Mouse (Mus musculus) liver, embryonic 14.5 days (tissue): ENCODE measurements around the gene Cyb5r4. TPM values are rescaled to one million over a fixed set of nuclear protein-coding genes. Genes with fewer than 3 reads are reported as not detected.
"Not testable (repeated sequence)": the region's sequence is repeated elsewhere in the genome, so short reads cannot be mapped to it uniquely, and the experiment has no call there.

ENCODE experiments used
- ATAC-seq: fragments of 200-750 bp; cut with Nextera tagmentation; 2 replicates; pipeline ENCODE4 v1.8.0; 2017; ENCODE audit warnings: moderate number of reproducible peaks, mild to moderate bottlenecking, moderate library complexity; ENCODE audit not compliant: insufficient read depth
- DNase-seq, 3 experiments: peaks; one replicate each; pipeline ENCODE4 v3.0.0-alpha.2; 2012 to 2013; ENCODE audit warnings: low read depth in 3 of 3, low spot score in 3 of 3
- H3K27ac ChIP-seq: fragments of 300-500 bp; sonication (generic); 2 replicates; pipeline ENCODE4 v1.5.1; 2014; ENCODE audit warnings: moderate library complexity, mild to moderate bottlenecking, control low read depth, inconsistent platforms
- H3K27me3 ChIP-seq: fragments of 300-500 bp; sonication (generic); 2 replicates; pipeline ENCODE4 v1.6.1; 2014; ENCODE audit warnings: mild to moderate bottlenecking, low read length, moderate library complexity; ENCODE audit not compliant: control insufficient read depth, insufficient read depth
- H3K36me3 ChIP-seq: fragments of 300-500 bp; sonication (generic); replicated peaks from 2 replicates; pipeline ENCODE4 v1.6.1; 2014; ENCODE audit warnings: low read depth; ENCODE audit not compliant: control insufficient read depth, insufficient read depth
- H3K4me1 ChIP-seq, 2 experiments: fragments of 200-500 bp in 1 of 2; fragments of 300-500 bp in 1 of 2; sonication (generic) in 1 of 2; replicated peaks; 2 replicates each; pipeline ENCODE4 v1.6.1; 2012 to 2014; ENCODE audit warnings: antibody characterized with exemption in 1 of 2, inconsistent platforms in 1 of 2, low read length in 1 of 2; ENCODE audit not compliant: control insufficient read depth in 2 of 2, insufficient read depth in 2 of 2
- H3K4me2 ChIP-seq: fragments of 300-500 bp; sonication (generic); 2 replicates; pipeline ENCODE4 v1.6.1; 2014; ENCODE audit warnings: low read depth, mild to moderate bottlenecking, control low read depth, moderate library complexity
- H3K4me3 ChIP-seq, 2 experiments: fragments of 200-500 bp in 1 of 2; fragments of 300-500 bp in 1 of 2; sonication (generic) in 1 of 2; 2 replicates each; pipeline ENCODE4 v1.5.1; 2012 to 2014; ENCODE audit warnings: low read depth in 2 of 2, low read length in 2 of 2, mild to moderate bottlenecking in 2 of 2, control low read depth in 1 of 2, inconsistent platforms in 1 of 2, moderate library complexity in 1 of 2; ENCODE audit not compliant: insufficient read depth in 1 of 2
- H3K9ac ChIP-seq: fragments of 300-500 bp; sonication (generic); replicated peaks from 2 replicates; pipeline ENCODE4 v1.6.1; 2014; ENCODE audit warnings: mild to moderate bottlenecking, control low read depth, moderate library complexity
- H3K9me3 ChIP-seq: fragments of 300-500 bp; sonication (generic); 2 replicates; pipeline ENCODE4 v1.6.1; 2016; ENCODE audit warnings: low read length, mixed read lengths; ENCODE audit not compliant: control insufficient read depth
- CTCF ChIP-seq: IDR thresholded peaks from 2 replicates; pipeline ENCODE4 v1.5.1; 2016; ENCODE audit warnings: antibody characterized with exemption, low read depth, control low read depth
- EP300 ChIP-seq: IDR thresholded peaks from 2 replicates; pipeline ENCODE4 v1.6.1; 2016; ENCODE audit warnings: antibody characterized with exemption, low read depth
- WGBS: fragments of 180-500 bp; shearing (Covaris S2); extraction: QIAGEN DNeasy Blood & Tissue Kit; methylation state at CpG from one replicate; pipeline ENCODE4 v1.1.7; 2014; ENCODE audit not compliant: insufficient replicate concordance; 5-methylcytosine and 5-hydroxymethylcytosine counted together
- polyA plus RNA-seq, 2 experiments: library from polyadenylated mRNA; depleted of rRNA in 1 of 2; stranded (reverse) in 1 of 2; unstranded in 1 of 2; fragments of >200 nt; fragmentation: Nextera tagmentation in 1 of 2; extraction: Ambion mirVana in 1 of 2; gene quantifications; 2 replicates each; pipeline versions ENCODE4 v1.2.1 to v1.2.3; 2012 to 2014

Gene Cyb5r4
- polyA plus RNA-seq (2012; rRNA removed) (10.7 and 11.2 TPM in 2 replicates), polyA plus RNA-seq (2014; fragmentation: Nextera tagmentation; extraction: Ambion mirVana) (32.4 and 34.8 TPM in 2 replicates)

GRCm38 (mm10) chr9:87021778-87022523 is at the start of gene Cyb5r4:
Cyb5r4 (plus strand) TSS chr9:87022014.
- peak; percentile 79 to 83 (median 81) for DNase-seq
- H3K4me3 ChIP-seq: peak within 1 kb of the TSS; percentile 86 to 97
- WGBS: under 1% methylated on average over 50 of the region's 52 CpGs
- H3K4me1 ChIP-seq: peaks cover 0 to 6% of the 10 kb centered on the region in 2 experiments; a peak in 3 of 4 replicates
- H3K36me3 ChIP-seq: no peaks in the 10 kb centered on the region
- H3K9me3 ChIP-seq: no peaks in the 10 kb centered on the region
- peak; percentile 99 for ATAC-seq
- peak within 1 kb of the TSS; percentile 40 for H3K27ac ChIP-seq
- peak within 1 kb of the TSS; percentile 75 for H3K4me2 ChIP-seq
- peaks cover 6% of the 10 kb centered on the region for H3K27me3 ChIP-seq
- H3K9ac ChIP-seq: peak within 1 kb of the TSS; percentile 78
- no peak for TF ChIP-seq EP300
- no peak for TF ChIP-seq CTCF

- not testable (repeated sequence) for ATAC-seq, H3K36me3 ChIP-seq, H3K9me3 ChIP-seq, H3K27me3 ChIP-seq, DNase-seq, H3K9ac ChIP-seq, H3K4me2 ChIP-seq, H3K4me3 ChIP-seq, H3K4me1 ChIP-seq, H3K27ac ChIP-seq
Observed at GRCm38 (mm10) chr9:86972471-86972870, 49.3 kb upstream of the Cyb5r4 start.

GRCm38 (mm10) chr9:86973562-86973961 is 48.3 kb upstream of the Cyb5r4 start:
- H3K4me1 ChIP-seq: no peaks in the 10 kb centered on the region
- no peak overlapping the region for H3K27ac ChIP-seq
- no peak overlapping the region for H3K9ac ChIP-seq
- WGBS: 35% methylated on average over 4 of the region's 4 CpGs
- no peaks in the 10 kb centered on the region for H3K9me3 ChIP-seq
- no peak for DNase-seq
- no peak overlapping the region for H3K4me3 ChIP-seq
- H3K27me3 ChIP-seq: no peaks in the 10 kb centered on the region
- no peaks in the 10 kb centered on the region for H3K36me3 ChIP-seq
- no peak overlapping the region for H3K4me2 ChIP-seq
- ATAC-seq: no peak
- TF ChIP-seq CTCF (no peak), EP300 (no peak)

GRCm38 (mm10) chr9:86976896-86977295 is 44.9 kb upstream of the Cyb5r4 start:
- WGBS: 59% methylated on average over 4 of the region's 4 CpGs
- TF ChIP-seq EP300 (no peak), CTCF (no peak)
- Histone ChIP-seq H3K27me3 (no peaks in the 10 kb centered on the region), H3K4me3 (no peak overlapping the region), H3K4me1 (no peaks in the 10 kb centered on the region), H3K9me3 (no peaks in the 10 kb centered on the region), H3K4me2 (no peak overlapping the region), H3K27ac (no peak overlapping the region), H3K9ac (no peak overlapping the region), H3K36me3 (no peaks in the 10 kb centered on the region)
- DNase-seq (no peak), ATAC-seq (no peak)

- no peak overlapping the region for H3K27ac ChIP-seq
- no peak overlapping the region for H3K4me2 ChIP-seq
- no peak overlapping the region for H3K9ac ChIP-seq
- no peak overlapping the region for H3K4me3 ChIP-seq
- no peak for DNase-seq
- H3K36me3 ChIP-seq: no peaks in the 10 kb centered on the region
- no peaks in the 10 kb centered on the region for H3K27me3 ChIP-seq
- TF ChIP-seq CTCF: no peak
- no peak for TF ChIP-seq EP300
- H3K4me1 ChIP-seq: no peaks in the 10 kb centered on the region
- no peaks in the 10 kb centered on the region for H3K9me3 ChIP-seq
- no peak for ATAC-seq
- 45% methylated on average over 7 of the region's 7 CpGs for WGBS
Observed at GRCm38 (mm10) chr9:86978257-86978907, 43.4 kb upstream of the Cyb5r4 start.
